Mouse (Mus musculus): ENCODE results near the gene Pglyrp1. TPM values are rescaled to one million over a fixed set of nuclear protein-coding genes. Genes with fewer than 3 reads are reported as not detected.

Gene Pglyrp1
- polyA plus RNA-seq, 1 experiment from 2014 or later: 0.33 TPM

DNA sequence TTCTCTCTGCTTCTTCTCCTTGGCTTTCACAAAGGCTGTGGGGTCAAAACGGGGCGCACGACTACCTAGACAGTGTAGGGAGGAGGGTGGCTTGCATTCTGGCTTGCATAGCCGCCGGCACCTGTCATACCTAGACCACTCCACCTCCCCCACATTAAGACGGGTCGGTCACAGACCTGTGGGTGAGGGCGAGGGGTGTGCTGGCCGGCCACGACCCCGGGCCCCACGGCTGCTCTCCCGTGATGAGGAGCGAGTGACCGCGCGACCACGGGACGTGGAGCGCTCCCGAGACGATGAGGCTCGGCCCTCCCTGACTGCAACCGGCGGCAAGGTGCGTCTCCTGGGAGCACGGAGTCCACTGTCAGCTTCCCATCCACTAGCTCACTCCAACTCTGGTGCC lies 21.9 kb downstream of the Pglyrp1 start:
- no peak for DNase-seq (ENCODE audit: low spot score)
- H3K4me3 ChIP-seq: peak overlapping the region; percentile 54
- H3K4me1 ChIP-seq: peaks cover 22% of the 10 kb centered on the region
- H3K27ac ChIP-seq: no peak overlapping the region
- WGBS: 39% methylated on average over 26 of the region's 27 CpGs
- H3K27me3 ChIP-seq (ENCODE audit: low read depth, poor library complexity, severe bottlenecking): peaks cover 30% of the 10 kb centered on the region
- no peaks in the 10 kb centered on the region for H3K9me3 ChIP-seq (replicated peaks)
- peaks cover 16% of the 10 kb centered on the region for H3K36me3 ChIP-seq

DNA sequence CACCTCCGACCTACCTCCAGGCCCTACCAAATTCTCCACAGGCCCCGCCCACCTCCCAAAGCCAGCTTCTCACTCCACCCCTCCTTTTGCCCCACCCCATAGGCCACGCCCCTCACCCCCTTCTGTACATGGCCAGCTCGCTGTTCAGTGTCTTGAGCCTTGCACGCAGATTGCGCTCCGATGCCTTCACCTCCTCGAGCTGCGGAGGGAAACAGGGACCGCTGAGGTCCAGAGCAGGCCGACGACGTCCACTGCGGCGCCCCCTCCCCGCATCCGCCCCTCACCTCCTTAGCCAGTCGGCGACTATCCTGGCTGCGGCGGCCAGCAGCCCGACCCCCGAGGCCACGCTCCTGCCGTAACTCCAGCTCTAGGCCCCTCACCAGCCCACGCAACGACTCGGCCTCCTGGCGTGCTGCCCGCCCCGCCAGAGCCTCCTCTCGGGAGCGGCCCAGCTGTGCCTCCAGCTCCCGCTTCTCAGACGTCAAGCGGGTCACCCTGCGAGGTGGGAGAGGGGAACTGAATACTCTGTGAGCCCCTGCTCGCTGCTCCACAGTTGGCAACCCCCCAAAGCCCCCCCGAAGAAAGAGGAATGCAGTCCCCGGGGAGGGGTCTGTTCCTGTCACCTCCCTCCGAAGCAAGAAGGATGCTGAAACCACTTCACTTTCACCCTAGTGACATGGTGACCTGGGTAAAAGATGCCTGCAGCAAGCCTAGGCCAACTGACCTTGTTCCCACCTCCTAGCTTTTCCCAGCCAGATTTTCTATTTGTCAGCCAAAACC lies 22.7 kb downstream of the Pglyrp1 start:
- H3K4me3 ChIP-seq: peak overlapping the region; percentile 54
- H3K4me1 ChIP-seq: peaks cover 22% of the 10 kb centered on the region
- H3K9me3 ChIP-seq (replicated peaks): no peaks in the 10 kb centered on the region
- peaks cover 23% of the 10 kb centered on the region for H3K36me3 ChIP-seq
- peak overlapping the region; percentile 51 for H3K27ac ChIP-seq
- WGBS: under 1% methylated on average over 41 of the region's 41 CpGs
- H3K27me3 ChIP-seq (ENCODE audit: low read depth, poor library complexity, severe bottlenecking): peaks cover 30% of the 10 kb centered on the region
- peak; percentile 73 for DNase-seq (ENCODE audit: low spot score)

DNA sequence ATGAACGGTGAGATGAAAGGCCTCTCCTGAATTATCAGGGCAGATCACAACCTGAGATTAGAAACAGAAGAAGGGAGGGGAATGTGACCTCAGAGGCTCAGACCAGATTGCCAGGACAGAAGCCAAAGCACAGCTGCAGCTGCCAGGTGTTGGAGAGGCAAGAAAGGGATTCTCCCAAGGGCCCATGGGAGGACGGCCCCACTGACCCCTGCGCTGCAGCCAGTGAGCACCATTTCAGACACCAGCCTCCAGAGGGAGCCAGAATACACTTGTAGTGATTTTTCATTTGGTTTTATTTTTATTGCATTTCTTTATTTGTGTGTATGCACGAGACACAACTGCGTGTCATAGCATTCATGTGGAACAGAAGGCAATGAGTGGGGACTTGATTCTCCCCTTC lies 25.4 kb downstream of the Pglyrp1 start:
- 53% methylated on average over 5 of the region's 5 CpGs for WGBS
- no peak for DNase-seq (ENCODE audit: low spot score)
- H3K4me3 ChIP-seq: no peak overlapping the region
- H3K9me3 ChIP-seq (replicated peaks): no peaks in the 10 kb centered on the region
- H3K4me1 ChIP-seq: peaks cover 22% of the 10 kb centered on the region
- peaks cover 44% of the 10 kb centered on the region for H3K36me3 ChIP-seq
- H3K27me3 ChIP-seq (ENCODE audit: low read depth, poor library complexity, severe bottlenecking): peaks cover 30% of the 10 kb centered on the region
- no peak overlapping the region for H3K27ac ChIP-seq

DNA sequence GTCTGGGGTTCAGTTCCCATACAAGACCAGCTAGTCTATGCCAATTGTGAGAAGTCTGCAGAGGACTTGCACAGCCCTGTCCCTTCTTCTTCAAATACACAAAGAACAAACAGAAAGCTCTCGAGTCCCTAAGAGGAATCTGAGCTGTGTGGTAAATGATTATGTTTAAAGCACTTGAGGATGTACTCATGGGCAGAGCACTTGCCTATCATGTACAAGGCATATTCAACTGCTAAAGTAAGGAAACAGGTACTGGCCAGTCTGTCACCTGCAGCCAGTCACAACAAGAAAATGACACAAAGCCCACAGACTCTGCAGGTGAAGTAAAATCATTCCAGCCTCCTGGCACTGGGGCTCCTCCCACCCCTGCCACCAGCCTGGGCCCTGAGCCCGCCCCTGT lies 29.4 kb downstream of the Pglyrp1 start:
- no peak for DNase-seq (ENCODE audit: low spot score)
- 86% methylated on average over 2 of the region's 2 CpGs for WGBS
- Histone ChIP-seq H3K4me3 (no peak overlapping the region), H3K4me1 (no peaks in the 10 kb centered on the region), H3K27me3 (ENCODE audit: low read depth, poor library complexity, severe bottlenecking) (no peaks in the 10 kb centered on the region), H3K36me3 (peaks cover 68% of the 10 kb centered on the region), H3K9me3 (replicated peaks) (no peaks in the 10 kb centered on the region), H3K27ac (no peak overlapping the region)

GRCm38 (mm10) chr7:18902486-18902885 lies 31.4 kb downstream of the Pglyrp1 start:
- WGBS: 79% methylated on average over 3 of the region's 3 CpGs
- Histone ChIP-seq H3K36me3 (peaks cover 69% of the 10 kb centered on the region), H3K9me3 (replicated peaks) (no peaks in the 10 kb centered on the region), H3K27ac (no peak overlapping the region), H3K27me3 (ENCODE audit: low read depth, poor library complexity, severe bottlenecking) (no peaks in the 10 kb centered on the region), H3K4me1 (no peaks in the 10 kb centered on the region), H3K4me3 (no peak overlapping the region)
- no peak for DNase-seq (ENCODE audit: low spot score)

- no peak for DNase-seq (ENCODE audit: low spot score)
- Histone ChIP-seq H3K27me3 (ENCODE audit: low read depth, poor library complexity, severe bottlenecking) (no peaks in the 10 kb centered on the region), H3K9me3 (replicated peaks) (no peaks in the 10 kb centered on the region), H3K27ac (no peak overlapping the region), H3K36me3 (peaks cover 50% of the 10 kb centered on the region), H3K4me1 (peaks cover 11% of the 10 kb centered on the region), H3K4me3 (no peak overlapping the region)
- WGBS: 75% methylated on average over 3 of the region's 3 CpGs
Measured at GRCm38 (mm10) chr7:18904971-18905370, 33.8 kb downstream of the Pglyrp1 start.

- H3K4me1 ChIP-seq: peaks cover 17% of the 10 kb centered on the region
- no peak for DNase-seq (ENCODE audit: low spot score)
- H3K27me3 ChIP-seq (ENCODE audit: low read depth, poor library complexity, severe bottlenecking): no peaks in the 10 kb centered on the region
- H3K36me3 ChIP-seq: 0 out of 2 replicates have a peak, but pooled peaks cover 11% of the 10 kb centered on the region
- H3K4me3 ChIP-seq: peak overlapping the region; percentile 83
- H3K27ac ChIP-seq: peak overlapping the region; percentile 79
- H3K9me3 ChIP-seq (replicated peaks): no peaks in the 10 kb centered on the region
- WGBS: 7% methylated on average over 17 of the region's 17 CpGs
Measured at GRCm38 (mm10) chr7:18909797-18910196, 38.7 kb downstream of the Pglyrp1 start.

GRCm38 (mm10) chr7:18910241-18910831 lies 39.2 kb downstream of the Pglyrp1 start, which contains the start of gene Ccdc61:
Gene Ccdc61, minus strand, starts transcription at chr7:18910415.
- H3K27ac ChIP-seq: peak within 1 kb of the TSS; percentile 79
- H3K27me3 ChIP-seq (ENCODE audit: low read depth, poor library complexity, severe bottlenecking): no peaks in the 10 kb centered on the region
- 0 out of 2 replicates have a peak, but pooled peaks cover 11% of the 10 kb centered on the region for H3K36me3 ChIP-seq
- H3K4me1 ChIP-seq: peaks cover 17% of the 10 kb centered on the region
- no peaks in the 10 kb centered on the region for H3K9me3 ChIP-seq (replicated peaks)
- H3K4me3 ChIP-seq: peak within 1 kb of the TSS; percentile 83
- peak; percentile 95 for DNase-seq (ENCODE audit: low spot score)
- WGBS: under 1% methylated on average over 33 of the region's 33 CpGs

- Histone ChIP-seq H3K27me3 (ENCODE audit: low read depth, poor library complexity, severe bottlenecking) (peaks cover 4% of the 10 kb centered on the region), H3K9me3 (replicated peaks) (no peaks in the 10 kb centered on the region), H3K4me3 (no peak overlapping the region), H3K36me3 (no peaks in the 10 kb centered on the region), H3K4me1 (peaks cover 4% of the 10 kb centered on the region), H3K27ac (no peak overlapping the region)
- WGBS: 70% methylated on average over 4 of the region's 4 CpGs
- no peak for DNase-seq (ENCODE audit: low spot score)
Measured at GRCm38 (mm10) chr7:18916254-18916653, 45.1 kb downstream of the Pglyrp1 start.

GRCm38 (mm10) chr7:18917931-18918330 lies 46.8 kb downstream of the Pglyrp1 start:
- 65% methylated on average over 3 of the region's 3 CpGs for WGBS
- no peak overlapping the region for H3K27ac ChIP-seq
- H3K9me3 ChIP-seq (replicated peaks): no peaks in the 10 kb centered on the region

DNA sequence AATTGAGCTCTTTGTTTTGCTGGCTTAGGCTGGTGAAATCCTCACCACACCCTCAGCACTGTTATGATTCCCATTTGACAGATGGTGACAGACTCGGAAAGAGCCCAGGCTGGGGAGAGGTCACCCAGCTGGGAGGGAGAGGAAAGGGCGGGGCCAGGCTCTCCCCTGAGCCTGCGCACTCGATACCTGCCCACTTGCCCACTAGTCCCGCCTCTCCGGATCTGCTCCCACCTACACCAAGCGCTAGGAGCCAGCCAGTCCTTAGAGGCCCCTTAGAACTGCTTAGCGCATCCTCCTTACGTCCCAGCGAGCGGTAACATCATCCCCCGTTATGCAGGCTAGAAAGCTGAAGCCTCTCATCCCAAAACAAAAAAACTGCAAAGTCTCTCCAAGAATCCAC lies 49.9 kb downstream of the Pglyrp1 start:
- H3K9me3 ChIP-seq (replicated peaks): no peaks in the 10 kb centered on the region
- peak; percentile 53 for DNase-seq (ENCODE audit: low spot score)
- no peaks in the 10 kb centered on the region for H3K36me3 ChIP-seq
- peaks cover 52% of the 10 kb centered on the region for H3K27me3 ChIP-seq (ENCODE audit: low read depth, poor library complexity, severe bottlenecking)
- peak overlapping the region; percentile 18; the same call in 1 of the 2 replicates for H3K4me3 ChIP-seq
- WGBS: 1% methylated on average over 12 of the region's 12 CpGs
- H3K4me1 ChIP-seq: peaks cover 22% of the 10 kb centered on the region
- H3K27ac ChIP-seq: no peak overlapping the region

More at GRCm38 (mm10) chr7:18917931-18918330, 46.8 kb downstream of the Pglyrp1 start:
- H3K27me3 ChIP-seq (ENCODE audit: low read depth, poor library complexity, severe bottlenecking): peaks cover 20% of the 10 kb centered on the region
- no peaks in the 10 kb centered on the region for H3K36me3 ChIP-seq
- DNase-seq (ENCODE audit: low spot score): no peak
- H3K4me3 ChIP-seq: no peak overlapping the region
- peaks cover 5% of the 10 kb centered on the region for H3K4me1 ChIP-seq

GRCm38 (mm10) chr7:18922807-18923206 lies 51.7 kb downstream of the Pglyrp1 start:
- no peaks in the 10 kb centered on the region for H3K36me3 ChIP-seq
- H3K4me3 ChIP-seq: no peak overlapping the region
- H3K4me1 ChIP-seq: peaks cover 26% of the 10 kb centered on the region
- peaks cover 69% of the 10 kb centered on the region for H3K27me3 ChIP-seq (ENCODE audit: low read depth, poor library complexity, severe bottlenecking)
- H3K9me3 ChIP-seq (replicated peaks): no peaks in the 10 kb centered on the region
- DNase-seq (ENCODE audit: low spot score): no peak
- 51% methylated on average over 5 of the region's 5 CpGs for WGBS
- no peak overlapping the region for H3K27ac ChIP-seq

DNA sequence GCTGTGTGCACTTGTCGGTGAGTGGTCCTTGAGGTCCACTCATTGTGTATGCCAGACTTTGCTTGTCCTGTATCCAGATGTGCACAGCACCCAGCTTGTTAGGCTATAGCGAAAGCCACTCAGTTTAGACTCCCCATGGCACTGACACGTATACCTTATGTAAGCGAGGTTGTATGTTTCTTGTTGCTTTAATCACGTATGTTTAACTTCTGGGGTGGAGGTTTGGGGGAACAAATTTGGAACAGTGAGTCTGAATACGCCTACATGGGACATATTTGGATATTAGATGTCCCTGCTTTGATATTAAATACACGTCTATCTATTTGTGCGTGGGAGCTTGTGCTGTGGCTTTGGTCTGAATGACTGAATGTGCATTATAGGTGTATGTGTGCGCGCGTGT lies 52.1 kb downstream of the Pglyrp1 start:
- Histone ChIP-seq H3K27me3 (ENCODE audit: low read depth, poor library complexity, severe bottlenecking) (peaks cover 74% of the 10 kb centered on the region), H3K9me3 (replicated peaks) (no peaks in the 10 kb centered on the region), H3K27ac (no peak overlapping the region), H3K4me3 (no peak overlapping the region), H3K36me3 (no peaks in the 10 kb centered on the region), H3K4me1 (peaks cover 26% of the 10 kb centered on the region)
- DNase-seq (ENCODE audit: low spot score): no peak
- WGBS: 77% methylated on average over 11 of the region's 11 CpGs
